Mouse (Mus musculus) cerebellum, adult 2 months (tissue): ENCODE results near the gene Msi2. TPM values are rescaled to one million over a fixed set of nuclear protein-coding genes. Genes with fewer than 3 reads are reported as not detected.
A peak's percentile ranks its signal among the peaks of the same experiment; 100 is the strongest.

Experiments used
- DNase-seq, 2 experiments: peaks; one replicate each; pipeline ENCODE4 v3.0.0; 2021
- H3K27ac ChIP-seq: fragments of 200-500 bp; 2 replicates; pipeline ENCODE4 v1.5.1; 2012; ENCODE audit warnings: low read length, control low read depth, inconsistent platforms; ENCODE audit not compliant: insufficient read depth
- H3K27me3 ChIP-seq: fragments of 200-500 bp; 2 replicates; pipeline ENCODE4 v1.6.1; 2012; ENCODE audit warnings: inconsistent platforms, mild to moderate bottlenecking, low read length, moderate library complexity; ENCODE audit not compliant: control insufficient read depth, insufficient read depth
- H3K4me1 ChIP-seq: fragments of 200-500 bp; 2 replicates; pipeline ENCODE4 v1.6.1; 2011; ENCODE audit warnings: low read length; ENCODE audit not compliant: control insufficient read depth, insufficient read depth
- H3K4me3 ChIP-seq: fragments of 200-500 bp; replicated peaks from 2 replicates; pipeline ENCODE3; 2011; ENCODE audit warnings: mild to moderate bottlenecking, low read depth, low read length, control low read depth; ENCODE audit not compliant: insufficient read depth
- CTCF ChIP-seq: fragments of 200-500 bp; IDR thresholded peaks from 2 replicates; pipeline ENCODE4 v1.5.1; 2011; ENCODE audit warnings: low read depth, mild to moderate bottlenecking, control low read depth, low read length, moderate library complexity, borderline replicate concordance; ENCODE audit not compliant: insufficient read depth
- POLR2A ChIP-seq: fragments of 200-500 bp; IDR thresholded peaks from 2 replicates; pipeline ENCODE4 v1.6.1; 2011; ENCODE audit warnings: low read length, control low read depth, borderline replicate concordance; ENCODE audit not compliant: insufficient read depth
- WGBS: fragments of 180-500 bp; shearing (Covaris S2); methylation state at CpG from one replicate; pipeline ENCODE4 v1.1.7; 2018; 5-methylcytosine and 5-hydroxymethylcytosine counted together
- polyA plus RNA-seq: library from polyadenylated mRNA; depleted of rRNA; stranded (reverse); fragments of >200 nt; gene quantifications from 2 replicates; pipeline ENCODE4 v1.2.3, GENCODE M21; 2012

The Msi2 gene
- polyA plus RNA-seq, 1 experiment, result 87.3 TPM

GRCm38 (mm10) chr11:88346066-88346465 is 372.2 kb downstream of the Msi2 start:
- no peak for DNase-seq
- 69% methylated on average over 5 of the region's 5 CpGs for WGBS
- Histone ChIP-seq H3K27me3 (no peaks in the 10 kb centered on the region), H3K4me1 (peaks cover 15% of the 10 kb centered on the region), H3K4me3 (no peak overlapping the region), H3K27ac (no peak overlapping the region)
- TF ChIP-seq POLR2A (no peak), CTCF (no peak)

- no peaks in the 10 kb centered on the region for H3K4me1 ChIP-seq
- WGBS, result 97% methylated on average over 3 of the region's 3 CpGs
Measured at GRCm38 (mm10) chr11:88337926-88338325, 380.4 kb downstream of the Msi2 start.

DNA sequence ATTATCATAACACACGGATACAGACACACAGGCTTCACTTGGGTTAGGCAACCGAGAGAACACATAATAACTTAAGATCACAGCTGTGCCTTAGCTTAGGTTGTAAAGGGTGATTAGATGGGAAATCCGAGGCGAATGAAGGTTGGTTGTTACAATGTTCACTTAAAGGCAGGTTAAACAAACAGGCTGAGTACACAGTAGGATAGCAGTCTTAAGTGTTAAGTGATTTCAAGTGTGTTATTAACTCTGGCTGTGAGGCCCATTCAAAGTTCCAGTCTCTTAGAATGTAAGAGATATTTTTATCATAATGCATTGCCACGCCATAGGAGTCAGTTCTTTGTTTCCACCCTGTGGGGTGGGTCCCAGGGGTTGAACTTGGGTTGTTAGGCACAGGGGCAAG is 383.4 kb downstream of the Msi2 start:
- no peak for TF ChIP-seq POLR2A
- TF ChIP-seq CTCF, result no peak
- H3K4me1 ChIP-seq, result no peaks in the 10 kb centered on the region
- DNase-seq, result no peak
- no peak overlapping the region for H3K27ac ChIP-seq
- no peak overlapping the region for H3K4me3 ChIP-seq
- 73% methylated on average over 5 of the region's 5 CpGs for WGBS
- H3K27me3 ChIP-seq, result no peaks in the 10 kb centered on the region

More at GRCm38 (mm10) chr11:88337926-88338325, 380.4 kb downstream of the Msi2 start:
- no peak for DNase-seq
- no peak overlapping the region for H3K27ac ChIP-seq
- TF ChIP-seq CTCF (no peak), POLR2A (no peak)
- no peaks in the 10 kb centered on the region for H3K27me3 ChIP-seq
- no peak overlapping the region for H3K4me3 ChIP-seq

DNA sequence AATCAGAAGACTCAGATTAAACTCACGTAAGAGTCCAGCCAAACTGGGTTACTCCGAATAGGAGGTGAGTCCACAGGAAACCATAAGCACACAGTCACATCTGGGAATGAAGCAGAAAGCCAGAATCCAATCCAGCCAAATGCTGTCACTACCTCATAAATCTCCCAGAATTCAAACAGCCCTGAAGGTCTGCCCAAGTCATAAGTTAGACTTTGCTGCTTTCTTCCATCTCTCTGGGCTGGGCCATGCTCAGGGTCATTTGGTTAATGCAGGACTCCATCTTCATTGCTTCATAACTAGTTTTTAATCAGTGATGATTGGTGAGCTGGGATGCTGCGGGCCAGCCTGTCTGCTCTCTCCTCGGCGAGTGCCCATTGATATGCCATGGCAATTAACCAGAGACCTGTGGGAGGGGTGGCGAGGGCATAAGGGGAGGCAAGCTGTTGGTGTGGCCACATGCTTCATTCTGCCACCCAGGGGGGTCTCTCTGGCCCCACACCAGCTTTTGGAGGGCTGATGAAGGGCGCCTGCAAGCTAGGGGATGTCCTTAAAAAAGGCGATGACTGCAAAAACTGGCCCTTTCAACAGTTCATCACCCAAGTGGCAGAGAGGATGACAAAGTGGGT is 385.9 kb downstream of the Msi2 start:
- TF ChIP-seq POLR2A (no peak), CTCF (no peak)
- Histone ChIP-seq H3K27ac (no peak overlapping the region), H3K4me1 (peaks cover 7% of the 10 kb centered on the region), H3K4me3 (no peak overlapping the region), H3K27me3 (peaks cover 2% of the 10 kb centered on the region; the same call in 1 of the 2 replicates)
- WGBS, result 69% methylated on average over 8 of the region's 8 CpGs
- no peak for DNase-seq

DNA sequence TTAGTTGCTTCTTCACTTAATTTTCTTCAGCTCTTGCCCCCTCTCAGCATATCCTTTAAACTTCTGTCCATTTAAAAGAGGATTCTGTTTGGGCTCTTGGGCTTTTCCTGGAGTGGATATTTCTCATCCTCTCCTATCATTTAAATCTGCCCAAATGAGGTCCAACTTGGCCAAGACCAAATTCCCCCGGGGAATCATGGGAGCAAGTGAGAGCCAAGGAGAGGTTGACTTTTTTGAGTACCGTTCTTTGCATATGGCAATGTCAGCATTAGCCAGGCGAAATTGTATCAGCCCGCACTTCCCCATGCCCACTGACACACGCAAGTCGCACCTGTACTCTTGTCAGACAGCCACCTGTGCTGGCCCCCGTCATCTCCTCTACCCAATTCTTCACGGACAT is 386.6 kb downstream of the Msi2 start:
- TF ChIP-seq POLR2A, result no peak
- TF ChIP-seq CTCF, result no peak
- WGBS, result 55% methylated on average over 8 of the region's 8 CpGs
- no peak for DNase-seq
- peaks cover 7% of the 10 kb centered on the region for H3K4me1 ChIP-seq
- H3K27ac ChIP-seq, result no peak overlapping the region
- H3K27me3 ChIP-seq, result peaks cover 2% of the 10 kb centered on the region; the same call in 1 of the 2 replicates
- H3K4me3 ChIP-seq, result no peak overlapping the region

DNA sequence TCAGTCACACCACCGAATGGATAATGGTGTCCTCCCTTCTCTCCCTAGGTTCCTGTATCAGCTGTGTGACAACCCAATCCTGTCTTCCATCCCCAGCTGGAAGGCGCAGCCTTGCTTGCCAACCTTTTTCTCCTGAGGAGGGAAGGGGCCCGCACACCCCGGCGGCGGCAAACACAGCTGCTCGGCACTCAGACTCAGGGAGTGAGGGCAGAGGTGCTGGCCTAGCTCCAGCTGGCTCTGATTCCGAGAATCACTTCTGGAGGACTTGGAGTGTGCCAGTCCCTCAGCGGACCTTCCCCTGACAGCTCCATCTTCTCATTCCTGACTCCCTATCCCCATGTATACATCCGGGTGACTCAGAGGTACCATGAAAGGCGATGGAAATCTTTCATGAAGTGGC is 387.5 kb downstream of the Msi2 start:
- Histone ChIP-seq H3K27ac (no peak overlapping the region), H3K4me3 (no peak overlapping the region), H3K4me1 (peaks cover 7% of the 10 kb centered on the region), H3K27me3 (peaks cover 2% of the 10 kb centered on the region; the same call in 1 of the 2 replicates)
- no peak for TF ChIP-seq POLR2A
- no peak for TF ChIP-seq CTCF
- 32% methylated on average over 11 of the region's 11 CpGs for WGBS
- DNase-seq, result no peak

DNA sequence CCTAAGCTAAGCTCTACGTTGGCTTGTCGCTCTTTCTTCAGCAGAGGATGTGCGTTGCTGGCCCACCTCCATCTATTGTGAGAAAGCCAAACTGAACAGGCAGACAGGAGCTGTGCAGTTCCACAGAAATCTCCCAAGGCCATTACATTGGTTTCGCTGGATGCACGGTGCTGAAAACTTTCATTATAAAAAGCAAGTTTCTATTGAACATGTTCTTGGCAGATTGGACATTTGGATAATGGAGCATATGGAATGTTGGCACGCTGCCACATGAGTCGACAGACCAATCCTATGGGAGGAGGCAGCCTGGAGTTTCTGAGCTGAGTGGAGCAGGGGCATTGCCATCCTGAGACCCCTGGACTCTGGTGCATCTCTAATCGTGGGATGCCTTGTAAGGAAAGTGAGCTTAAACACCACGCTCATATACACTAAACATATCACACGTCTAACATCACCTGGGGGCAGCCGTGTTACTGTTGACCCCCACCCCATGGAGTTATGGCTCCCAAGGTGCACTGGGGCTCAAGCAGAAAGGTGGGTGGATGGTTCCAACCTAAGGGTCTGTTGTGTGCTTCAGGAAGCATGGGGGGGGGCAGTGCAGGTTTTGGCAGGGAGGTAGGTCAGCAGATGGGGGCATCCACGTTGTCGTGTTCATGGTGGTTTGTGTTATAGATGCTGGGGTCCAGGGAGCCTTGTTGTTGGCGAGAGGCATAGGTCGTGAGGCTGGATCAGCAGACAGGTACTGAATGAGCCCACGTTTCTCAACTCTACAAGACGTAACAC is 389.3 kb downstream of the Msi2 start:
- Histone ChIP-seq H3K4me1 (peaks cover 7% of the 10 kb centered on the region), H3K4me3 (no peak overlapping the region), H3K27me3 (peaks cover 2% of the 10 kb centered on the region; the same call in 1 of the 2 replicates), H3K27ac (no peak overlapping the region)
- peak in 1 of 2 experiments; percentile 37 for DNase-seq
- 30% methylated on average over 17 of the region's 17 CpGs for WGBS
- TF ChIP-seq POLR2A (no peak), CTCF (no peak)

DNA sequence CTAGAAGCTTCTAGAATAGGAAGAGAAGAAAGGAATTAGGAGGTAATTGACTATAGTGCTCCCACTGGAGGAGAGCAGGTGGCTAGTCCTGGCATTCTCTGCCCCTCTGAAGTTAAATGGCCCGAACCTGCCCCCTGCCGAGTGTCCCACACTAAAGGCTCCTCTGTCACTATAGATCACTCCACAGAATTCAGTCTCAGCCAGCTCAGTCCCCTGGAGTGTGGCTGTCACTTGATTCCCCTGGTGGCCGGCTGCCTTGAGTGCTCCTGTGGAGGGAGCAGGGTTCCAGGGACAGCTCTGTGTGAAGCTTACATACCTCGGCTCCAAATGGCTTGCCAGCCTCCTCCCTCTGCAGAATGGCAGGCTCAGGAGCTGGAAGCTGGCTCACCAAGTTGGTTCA is 391.3 kb downstream of the Msi2 start:
- Histone ChIP-seq H3K4me1 (peaks cover 7% of the 10 kb centered on the region), H3K27me3 (peaks cover 2% of the 10 kb centered on the region; the same call in 1 of the 2 replicates), H3K27ac (no peak overlapping the region), H3K4me3 (no peak overlapping the region)
- 4% methylated on average over 4 of the region's 4 CpGs for WGBS
- DNase-seq, result peak in 1 of 2 experiments; percentile 33
- TF ChIP-seq CTCF (no peak), POLR2A (no peak)
